Mouse (Mus musculus) limb, embryonic 10.5 days (tissue): ENCODE results near the gene Tap2. TPM values are rescaled to one million over a fixed set of nuclear protein-coding genes. Genes with fewer than 3 reads are reported as not detected.

Source experiments
- DNase-seq: peaks from one replicate; pipeline ENCODE4 v3.0.0-alpha.2; 2017; ENCODE audit warnings: low spot score
- H3K27ac ChIP-seq: fragments of 300-500 bp; sonication (generic); 2 replicates; pipeline ENCODE4 v1.5.1; 2016; ENCODE audit warnings: mild to moderate bottlenecking
- H3K27me3 ChIP-seq: fragments of 300-500 bp; sonication (generic); 2 replicates; pipeline ENCODE4 v1.6.1; 2016; ENCODE audit warnings: low read depth, mild to moderate bottlenecking; ENCODE audit not compliant: poor library complexity, severe bottlenecking
- H3K36me3 ChIP-seq: fragments of 300-500 bp; sonication (generic); 2 replicates; pipeline ENCODE4 v1.6.1; 2016; ENCODE audit warnings: mild to moderate bottlenecking, moderate library complexity
- H3K4me1 ChIP-seq: fragments of 300-500 bp; sonication (generic); 2 replicates; pipeline ENCODE4 v1.6.1; 2016
- H3K4me3 ChIP-seq: fragments of 300-500 bp; sonication (generic); 2 replicates; pipeline ENCODE4 v1.5.1; 2016; ENCODE audit warnings: mild to moderate bottlenecking, moderate library complexity
- H3K9me3 ChIP-seq: fragments of 300-500 bp; sonication (generic); replicated peaks from 2 replicates; pipeline ENCODE4 v1.6.1; 2016; ENCODE audit warnings: mild to moderate bottlenecking
- WGBS: fragments of 180-500 bp; shearing (Covaris S2); methylation state at CpG from one replicate; pipeline ENCODE4 v1.1.7; 2016; 5-methylcytosine and 5-hydroxymethylcytosine counted together
- polyA plus RNA-seq: library from polyadenylated mRNA; unstranded; fragments of >200 nt; fragmentation: Nextera tagmentation; extraction: Ambion mirVana; gene quantifications from 2 replicates; pipeline ENCODE4 v1.2.1, GENCODE M21; 2016

Tap2 gene
- polyA plus RNA-seq, 1 experiment from 2014 or later, result 0.61 TPM

DNA sequence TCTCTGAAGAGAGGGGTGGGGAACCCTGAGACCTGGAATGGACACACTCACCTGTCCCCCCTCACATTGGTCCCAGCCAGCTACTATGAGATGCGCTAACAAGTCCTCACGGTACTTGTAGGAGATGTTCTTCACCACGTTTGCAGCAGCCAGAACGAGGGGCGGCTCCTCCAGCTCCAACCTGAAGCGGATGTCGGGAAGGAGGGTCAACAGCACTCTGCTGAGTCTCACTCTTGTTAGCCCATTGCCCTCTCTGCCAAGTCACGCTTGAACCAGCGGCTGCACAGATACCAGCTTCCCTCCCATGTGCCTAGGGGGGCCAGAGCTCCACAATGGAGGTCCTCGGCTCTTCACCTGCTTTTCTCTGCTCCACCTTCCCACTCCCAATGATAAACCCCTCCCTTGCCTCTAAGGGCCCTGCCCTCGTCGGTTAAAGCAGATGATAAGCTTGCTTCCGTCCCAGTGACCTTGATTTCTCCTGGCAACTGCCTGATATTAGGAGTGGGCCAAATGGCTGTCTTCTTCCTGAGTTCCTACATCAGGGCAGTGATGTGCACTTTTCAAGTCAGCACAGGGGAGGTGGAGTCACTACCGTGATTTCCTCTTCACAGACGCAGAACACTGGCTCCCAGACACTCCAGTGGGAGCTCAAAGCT, 19.6 kb upstream of the Tap2 start:
- 75% methylated on average over 15 of the region's 15 CpGs for WGBS
- H3K27me3 ChIP-seq, result peaks cover 57% of the 10 kb centered on the region
- H3K4me3 ChIP-seq, result no peak overlapping the region
- H3K36me3 ChIP-seq, result no peaks in the 10 kb centered on the region
- H3K4me1 ChIP-seq, result peaks cover 18% of the 10 kb centered on the region
- no peaks in the 10 kb centered on the region for H3K9me3 ChIP-seq
- DNase-seq, result no peak
- no peak overlapping the region for H3K27ac ChIP-seq

DNA sequence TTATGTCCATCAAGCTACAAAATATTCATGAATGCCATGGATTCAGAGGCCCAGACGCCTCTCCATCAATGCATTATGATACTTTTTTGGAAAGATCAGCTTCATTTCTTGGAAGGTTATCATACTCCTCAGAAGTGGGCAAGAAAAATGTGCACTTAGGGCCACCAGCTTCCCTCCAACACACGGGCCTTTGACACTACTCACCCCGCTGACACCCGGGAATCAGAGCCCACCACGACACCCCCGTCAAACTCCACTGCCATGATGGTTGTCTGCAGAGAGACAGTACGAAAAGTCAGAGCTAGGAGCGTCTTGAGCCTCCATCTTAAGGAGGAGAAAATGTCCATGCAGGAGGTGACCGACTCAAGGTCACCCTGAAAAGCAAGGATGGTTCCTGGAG, 17.8 kb upstream of the Tap2 start:
- DNase-seq, result no peak
- Histone ChIP-seq H3K9me3 (no peaks in the 10 kb centered on the region), H3K27me3 (peaks cover 76% of the 10 kb centered on the region), H3K36me3 (no peaks in the 10 kb centered on the region), H3K4me1 (peaks cover 18% of the 10 kb centered on the region), H3K27ac (no peak overlapping the region), H3K4me3 (no peak overlapping the region)
- 88% methylated on average over 9 of the region's 9 CpGs for WGBS

DNA sequence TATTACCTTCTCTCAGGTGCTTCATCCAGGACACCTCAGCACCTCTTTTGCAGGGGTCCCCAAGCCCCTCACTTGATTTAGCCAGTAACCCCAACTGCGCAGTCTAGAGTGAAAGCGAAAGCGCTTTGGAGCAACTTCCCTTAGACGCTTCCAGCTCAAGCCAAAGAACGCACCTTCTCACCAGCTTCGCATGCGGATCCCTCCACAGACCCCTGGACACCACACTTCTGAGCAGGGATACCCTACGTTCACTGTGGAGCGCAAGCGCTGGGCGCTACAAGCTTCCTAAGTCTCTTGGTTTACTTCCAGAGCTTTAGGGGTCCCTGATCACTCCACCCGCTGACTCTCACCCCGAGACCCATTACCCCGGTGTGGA, 16.5 kb upstream of the Tap2 start:
- Histone ChIP-seq H3K9me3 (no peaks in the 10 kb centered on the region), H3K27me3 (peaks cover 89% of the 10 kb centered on the region), H3K27ac (peak overlapping the region; percentile 50), H3K36me3 (no peaks in the 10 kb centered on the region), H3K4me3 (peak overlapping the region; percentile 53), H3K4me1 (peaks cover 18% of the 10 kb centered on the region)
- DNase-seq, result no peak
- WGBS, result 4% methylated on average over 14 of the region's 14 CpGs

DNA sequence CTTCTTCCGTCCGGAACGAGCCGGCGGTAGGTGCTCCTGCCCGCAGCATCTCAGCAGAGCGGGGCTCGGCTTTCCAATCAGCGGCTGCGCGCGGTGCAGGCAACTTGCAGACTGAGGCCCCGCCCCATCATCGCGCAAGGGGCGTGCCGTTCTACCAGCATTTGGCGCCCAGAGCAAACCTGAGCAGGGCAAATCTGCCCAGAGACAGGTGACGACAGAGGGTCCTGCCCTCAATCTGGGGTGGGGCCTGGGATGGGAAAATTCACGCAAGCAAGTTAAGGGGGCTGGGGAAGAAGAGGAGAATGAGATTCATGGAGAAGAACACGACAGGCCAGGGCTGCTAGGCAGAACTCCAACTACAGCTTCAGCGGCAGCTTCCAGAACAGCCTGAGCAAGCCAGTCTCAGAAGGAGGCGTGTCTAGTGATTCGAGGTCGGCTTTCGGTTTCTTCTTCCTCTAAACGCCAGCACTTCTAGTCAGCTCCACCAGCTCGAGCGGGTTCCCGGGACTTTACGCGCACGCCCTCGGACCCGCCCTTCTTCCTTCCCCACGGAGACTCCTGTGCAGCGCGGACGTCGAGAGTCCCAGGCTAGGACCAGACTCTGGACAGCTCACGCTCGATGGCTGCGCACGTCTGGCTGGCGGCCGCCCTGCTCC, 15.9 kb upstream of the Tap2 start, which contains the start of the genes Tap1 and Psmb9:
TSS of gene Tap1 (plus strand) at position 293 of the 656 bp plus-strand sequence.
TSS of gene Psmb9 (minus strand) at position 504 of the 656 bp plus-strand sequence.
- H3K36me3 ChIP-seq, result no peaks in the 10 kb centered on the region
- WGBS, result under 1% methylated on average over 46 of the region's 46 CpGs
- no peaks in the 10 kb centered on the region for H3K9me3 ChIP-seq
- peak within 1 kb of the TSS; percentile 53 for H3K4me3 ChIP-seq
- peaks cover 18% of the 10 kb centered on the region for H3K4me1 ChIP-seq
- peak; percentile 97 for DNase-seq
- peaks cover 94% of the 10 kb centered on the region for H3K27me3 ChIP-seq
- peak within 1 kb of the TSS; percentile 50 for H3K27ac ChIP-seq

DNA sequence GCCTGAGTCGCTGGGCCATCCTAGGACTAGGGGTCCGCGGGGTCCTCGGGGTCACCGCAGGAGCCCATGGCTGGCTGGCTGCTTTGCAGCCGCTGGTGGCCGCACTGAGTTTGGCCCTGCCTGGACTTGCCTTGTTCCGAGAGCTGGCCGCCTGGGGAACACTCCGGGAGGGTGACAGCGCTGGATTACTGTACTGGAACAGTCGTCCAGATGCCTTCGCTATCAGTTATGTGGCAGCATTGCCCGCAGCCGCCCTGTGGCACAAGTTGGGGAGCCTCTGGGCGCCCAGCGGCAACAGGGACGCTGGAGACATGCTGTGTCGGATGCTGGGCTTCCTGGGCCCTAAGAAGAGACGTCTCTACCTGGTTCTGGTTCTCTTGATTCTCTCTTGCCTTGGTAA, 15.3 kb upstream of the Tap2 start:
- no peaks in the 10 kb centered on the region for H3K9me3 ChIP-seq
- WGBS, result 3% methylated on average over 20 of the region's 20 CpGs
- H3K4me1 ChIP-seq, result peaks cover 18% of the 10 kb centered on the region
- H3K27me3 ChIP-seq, result peaks cover 98% of the 10 kb centered on the region
- peak overlapping the region; percentile 50; the same call in 1 of the 2 replicates for H3K27ac ChIP-seq
- no peaks in the 10 kb centered on the region for H3K36me3 ChIP-seq
- H3K4me3 ChIP-seq, result peak overlapping the region; percentile 53
- DNase-seq, result no peak

DNA sequence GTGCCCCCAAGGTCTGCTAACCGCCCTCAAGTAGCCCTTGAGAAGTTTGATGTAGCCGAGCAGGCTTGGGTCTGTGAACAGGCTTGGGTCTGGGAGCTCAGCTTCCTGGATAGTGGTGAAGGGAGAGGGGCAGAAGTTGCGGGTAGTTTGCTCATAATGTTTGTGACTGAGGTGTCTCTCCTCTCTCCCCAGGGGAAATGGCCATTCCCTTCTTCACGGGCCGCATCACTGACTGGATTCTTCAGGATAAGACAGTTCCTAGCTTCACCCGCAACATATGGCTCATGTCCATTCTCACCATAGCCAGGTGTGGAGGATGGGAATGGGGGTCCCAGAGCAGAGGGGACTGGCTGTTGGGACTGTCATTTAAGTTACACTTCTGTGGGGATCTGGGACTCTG, 14.3 kb upstream of the Tap2 start:
- WGBS, result 70% methylated on average over 6 of the region's 6 CpGs
- DNase-seq, result no peak
- H3K27me3 ChIP-seq, result peaks cover 98% of the 10 kb centered on the region
- H3K4me1 ChIP-seq, result peaks cover 18% of the 10 kb centered on the region
- no peak overlapping the region for H3K4me3 ChIP-seq
- no peak overlapping the region for H3K27ac ChIP-seq
- no peaks in the 10 kb centered on the region for H3K9me3 ChIP-seq
- H3K36me3 ChIP-seq, result no peaks in the 10 kb centered on the region

DNA sequence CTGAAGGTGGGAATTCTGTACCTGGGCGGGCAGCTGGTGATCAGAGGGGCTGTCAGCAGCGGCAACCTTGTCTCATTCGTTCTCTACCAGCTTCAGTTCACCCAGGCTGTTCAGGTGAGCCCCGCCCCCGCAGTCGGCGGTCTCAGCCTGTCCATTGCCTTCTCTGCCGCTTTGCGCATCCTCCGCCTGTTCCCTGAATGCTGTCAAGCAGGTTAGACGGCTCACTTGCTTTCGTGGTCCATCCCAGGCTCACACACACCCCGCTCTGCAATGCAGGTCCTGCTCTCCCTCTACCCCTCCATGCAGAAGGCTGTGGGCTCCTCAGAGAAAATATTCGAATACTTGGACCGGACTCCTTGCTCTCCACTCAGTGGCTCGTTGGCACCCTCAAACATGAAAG, 10.5 kb upstream of the Tap2 start:
- Histone ChIP-seq H3K4me1 (peaks cover 20% of the 10 kb centered on the region), H3K27me3 (peaks cover 98% of the 10 kb centered on the region), H3K27ac (no peak overlapping the region), H3K4me3 (no peak overlapping the region), H3K36me3 (no peaks in the 10 kb centered on the region), H3K9me3 (no peaks in the 10 kb centered on the region)
- 24% methylated on average over 16 of the region's 16 CpGs for WGBS
- DNase-seq, result no peak

DNA sequence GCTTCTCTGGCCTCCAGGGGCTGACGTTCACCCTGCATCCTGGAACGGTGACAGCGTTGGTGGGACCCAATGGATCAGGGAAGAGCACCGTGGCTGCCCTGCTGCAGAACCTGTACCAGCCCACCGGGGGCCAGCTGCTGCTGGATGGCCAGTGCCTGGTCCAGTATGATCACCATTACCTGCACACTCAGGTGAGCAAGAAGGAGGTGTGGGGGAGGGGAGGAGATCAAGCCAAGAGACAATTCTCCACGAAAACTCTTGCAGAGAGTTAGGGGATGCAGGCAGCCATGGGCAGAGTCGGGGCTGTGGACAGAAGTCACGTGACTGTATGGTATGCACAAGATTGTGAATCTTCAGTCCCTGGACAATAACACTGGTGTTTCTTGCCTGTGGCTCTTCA, 9.9 kb upstream of the Tap2 start:
- Histone ChIP-seq H3K36me3 (no peaks in the 10 kb centered on the region), H3K4me3 (no peak overlapping the region), H3K9me3 (no peaks in the 10 kb centered on the region), H3K27ac (no peak overlapping the region), H3K27me3 (peaks cover 98% of the 10 kb centered on the region), H3K4me1 (peaks cover 20% of the 10 kb centered on the region)
- DNase-seq, result no peak
- 61% methylated on average over 8 of the region's 8 CpGs for WGBS

DNA sequence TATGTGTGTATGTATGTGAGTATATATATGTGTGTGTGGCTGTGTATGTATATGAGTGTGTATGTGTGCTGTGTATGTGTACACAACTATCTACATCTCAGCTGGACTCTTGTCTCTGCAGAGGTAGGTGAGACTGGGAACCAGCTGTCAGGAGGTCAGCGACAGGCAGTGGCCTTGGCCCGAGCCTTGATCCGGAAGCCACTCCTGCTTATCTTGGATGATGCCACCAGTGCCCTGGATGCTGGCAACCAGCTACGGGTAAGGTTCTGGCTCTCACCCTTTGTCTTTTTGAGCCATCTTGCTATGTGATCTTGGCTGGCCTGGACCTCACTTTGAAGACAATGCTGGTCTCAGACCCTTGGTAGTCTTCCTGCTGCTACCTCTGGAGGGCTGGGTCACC, 8.6 kb upstream of the Tap2 start:
- WGBS, result 89% methylated on average over 4 of the region's 4 CpGs
- Histone ChIP-seq H3K27ac (no peak overlapping the region), H3K36me3 (no peaks in the 10 kb centered on the region), H3K9me3 (no peaks in the 10 kb centered on the region), H3K27me3 (peaks cover 99% of the 10 kb centered on the region), H3K4me3 (no peak overlapping the region), H3K4me1 (peaks cover 22% of the 10 kb centered on the region)
- no peak for DNase-seq

DNA sequence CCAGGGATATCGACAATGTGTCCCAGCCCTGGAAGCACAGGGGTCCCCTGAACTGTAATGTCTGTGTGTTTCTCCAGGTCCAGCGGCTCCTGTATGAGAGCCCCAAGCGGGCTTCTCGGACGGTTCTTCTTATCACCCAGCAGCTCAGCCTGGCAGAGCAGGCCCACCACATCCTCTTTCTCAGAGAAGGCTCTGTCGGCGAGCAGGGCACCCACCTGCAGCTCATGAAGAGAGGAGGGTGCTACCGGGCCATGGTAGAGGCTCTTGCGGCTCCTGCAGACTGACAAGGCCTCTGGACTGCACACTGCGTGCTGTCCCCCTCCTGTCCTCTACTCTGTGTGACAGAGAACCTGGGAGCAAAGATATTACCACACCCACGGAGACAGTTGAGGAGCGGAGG, 6.8 kb upstream of the Tap2 start:
- peaks cover 99% of the 10 kb centered on the region for H3K27me3 ChIP-seq
- no peak for DNase-seq
- WGBS, result 37% methylated on average over 12 of the region's 12 CpGs
- H3K9me3 ChIP-seq, result no peaks in the 10 kb centered on the region
- H3K27ac ChIP-seq, result no peak overlapping the region
- peaks cover 22% of the 10 kb centered on the region for H3K4me1 ChIP-seq
- no peaks in the 10 kb centered on the region for H3K36me3 ChIP-seq
- no peak overlapping the region for H3K4me3 ChIP-seq

DNA sequence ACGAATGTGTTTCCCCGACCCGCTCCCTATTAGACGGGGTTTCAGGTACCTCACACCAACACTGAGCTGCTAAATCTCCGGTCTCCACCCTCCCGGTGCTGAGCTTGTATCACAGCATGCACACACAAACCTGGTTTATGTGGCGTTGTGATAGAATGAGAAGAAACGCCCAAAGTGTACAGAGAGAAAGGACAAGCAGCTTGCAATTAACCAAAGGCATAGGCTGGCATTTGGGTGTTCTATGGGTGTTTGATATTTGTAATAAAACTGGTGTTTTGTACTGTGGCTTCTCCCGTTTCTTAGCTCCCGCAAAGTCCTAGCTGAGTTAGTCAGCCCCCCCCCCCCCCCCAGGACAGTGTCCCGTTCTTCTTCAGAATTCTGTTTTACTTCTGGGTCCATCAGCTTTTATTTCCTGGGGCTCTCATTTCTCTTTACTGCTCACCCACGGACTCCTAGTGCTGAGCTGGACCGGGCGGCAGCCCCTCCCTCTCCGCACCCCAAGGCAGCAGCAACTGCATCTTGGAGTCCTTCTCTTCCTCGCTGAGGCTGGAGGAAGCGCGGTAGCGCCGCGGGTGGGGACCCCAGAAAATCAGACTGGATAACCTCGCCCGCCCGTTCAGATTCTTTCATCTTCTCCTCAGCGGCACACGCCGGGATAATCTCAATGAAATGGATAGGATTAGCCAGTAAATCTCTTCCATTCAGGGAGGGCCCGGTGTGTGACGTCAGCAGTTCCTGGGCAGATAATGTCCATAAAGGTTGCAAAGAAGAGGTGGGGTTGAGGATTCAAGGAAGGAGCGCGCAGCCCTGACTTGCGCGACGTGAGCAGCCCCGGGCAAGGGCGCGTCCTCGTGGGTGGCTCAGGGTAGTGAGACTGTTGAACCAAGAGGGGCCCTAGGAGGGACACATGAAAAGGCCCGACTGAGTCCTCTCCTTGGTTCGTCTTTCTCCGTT, 6.1 kb upstream of the Tap2 start, which contains the start of gene Psmb8:
TSS of gene Psmb8 (plus strand) at position 781 of the 954 bp plus-strand sequence.
- H3K27me3 ChIP-seq, result peaks cover 96% of the 10 kb centered on the region
- H3K9me3 ChIP-seq, result no peaks in the 10 kb centered on the region
- DNase-seq, result peak; percentile 80
- H3K27ac ChIP-seq, result no peak within 1 kb of the TSS
- peaks cover 22% of the 10 kb centered on the region for H3K4me1 ChIP-seq
- no peaks in the 10 kb centered on the region for H3K36me3 ChIP-seq
- peak within 1 kb of the TSS; percentile 42 for H3K4me3 ChIP-seq
- WGBS, result 4% methylated on average over 41 of the region's 41 CpGs

DNA sequence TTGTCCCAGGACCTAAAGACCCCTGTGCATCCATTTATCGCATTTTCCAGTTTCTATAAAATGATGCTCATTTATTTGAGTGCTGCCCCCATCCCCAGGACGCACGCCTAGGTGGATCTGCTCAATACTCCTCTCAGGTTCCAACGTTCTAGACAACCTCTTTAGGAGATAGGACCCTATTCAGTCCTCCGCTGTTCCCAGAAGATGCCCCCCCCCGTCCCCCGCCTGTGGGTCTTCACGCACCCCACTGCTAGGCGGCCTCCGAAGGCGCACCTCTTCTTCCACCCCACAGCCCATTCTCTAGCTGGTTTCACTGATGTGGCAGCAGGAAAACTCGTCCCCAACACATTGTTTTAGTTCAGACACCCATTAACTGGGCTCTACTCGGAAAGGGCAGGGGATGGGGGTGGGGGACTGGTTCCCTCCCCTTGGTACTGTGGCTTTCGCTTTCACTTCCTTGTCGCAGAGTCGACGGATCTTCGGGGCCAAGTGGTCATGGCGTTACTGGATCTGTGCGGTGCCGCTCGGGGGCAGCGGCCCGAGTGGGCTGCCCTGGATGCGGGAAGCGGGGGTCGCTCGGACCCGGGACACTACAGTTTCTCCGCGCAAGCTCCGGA, 5.3 kb upstream of the Tap2 start:
- DNase-seq, result no peak
- Histone ChIP-seq H3K27me3 (peaks cover 93% of the 10 kb centered on the region), H3K36me3 (no peaks in the 10 kb centered on the region), H3K9me3 (no peaks in the 10 kb centered on the region), H3K27ac (no peak overlapping the region), H3K4me1 (peaks cover 22% of the 10 kb centered on the region), H3K4me3 (peak overlapping the region; percentile 42)
- WGBS, result 3% methylated on average over 32 of the region's 32 CpGs
